In genomic region chr14:45630544-45630943, GRCm38 (mm10) we compare ENCODE assay signal across 1 mouse cellular context.
TF ChIP-seq lines count a peak whose summit lies in the region.

No protein-coding gene starts in this region.

TF ChIP-seq in MEL, 35 proteins besides CTCF, POLR2A, EP300 and RAD21 (continued from another document):
- TF ChIP-seq ELF1 (IDR thresholded peaks at IDR 0.05; ENCODE audit: low read depth, low read length) (no peak), UBTF (IDR thresholded peaks at IDR 0.05; ENCODE audit: borderline replicate concordance, insufficient read depth, low read depth, low read length) (no peak), ZMIZ1 (IDR thresholded peaks at IDR 0.05; ENCODE audit: low read depth, low read length) (no peak), TCF12 (IDR thresholded peaks at IDR 0.05; ENCODE audit: low read depth, low read length) (no peak), MYC (IDR thresholded peaks at IDR 0.05; ENCODE audit: low read depth, low read length) (no peak), NRF1 (IDR thresholded peaks at IDR 0.05; ENCODE audit: insufficient read depth, low read depth, low read length, poor library complexity, severe bottlenecking) (no peak), CHD2 (IDR thresholded peaks at IDR 0.05; ENCODE audit: low read length) (no peak), SIN3A (IDR thresholded peaks at IDR 0.05; ENCODE audit: low read length) (no peak)
